Mouse (Mus musculus) embryonic facial prominence, embryonic 12.5 days (tissue): ENCODE results near the gene Tsc22d4. TPM values are rescaled to one million over a fixed set of nuclear protein-coding genes. Genes with fewer than 3 reads are reported as not detected.
"Not testable (repeated sequence)": the region's sequence is repeated elsewhere in the genome, so short reads cannot be mapped to it uniquely, and the experiment has no call there.

ENCODE experiments used
- ATAC-seq: fragments of 200-750 bp; cut with Nextera tagmentation; 2 replicates; pipeline ENCODE4 v1.8.0; 2017; ENCODE audit not compliant: insufficient number of reproducible peaks, insufficient read depth, low FRiP score, low TSS enrichment
- H3K27ac ChIP-seq: fragments of 300-500 bp; sonication (generic); 2 replicates; pipeline ENCODE4 v1.5.1; 2016; ENCODE audit warnings: mild to moderate bottlenecking
- H3K27me3 ChIP-seq: fragments of 300-500 bp; sonication (generic); 2 replicates; pipeline ENCODE4 v1.6.1; 2016; ENCODE audit warnings: mild to moderate bottlenecking, moderate library complexity
- H3K36me3 ChIP-seq: fragments of 300-500 bp; sonication (generic); 2 replicates; pipeline ENCODE4 v1.6.1; 2016; ENCODE audit warnings: mild to moderate bottlenecking
- H3K4me1 ChIP-seq: fragments of 300-500 bp; sonication (generic); 2 replicates; pipeline ENCODE4 v1.6.1; 2016
- H3K4me2 ChIP-seq: fragments of 300-500 bp; sonication (generic); replicated peaks from 2 replicates; pipeline ENCODE4 v1.6.1; 2016; ENCODE audit warnings: mild to moderate bottlenecking, moderate library complexity
- H3K4me3 ChIP-seq: fragments of 300-500 bp; sonication (generic); 2 replicates; pipeline ENCODE4 v1.5.1; 2016; ENCODE audit warnings: mild to moderate bottlenecking
- H3K9ac ChIP-seq: fragments of 300-500 bp; sonication (generic); 2 replicates; pipeline ENCODE4 v1.6.1; 2016; ENCODE audit warnings: mild to moderate bottlenecking, moderate library complexity
- H3K9me3 ChIP-seq: fragments of 300-500 bp; sonication (generic); 2 replicates; pipeline ENCODE4 v1.6.1; 2016; ENCODE audit warnings: mild to moderate bottlenecking, moderate library complexity
- WGBS: fragments of 180-500 bp; shearing (Covaris S2); methylation state at CpG from one replicate; pipeline ENCODE4 v1.1.7; 2016; 5-methylcytosine and 5-hydroxymethylcytosine counted together
- polyA plus RNA-seq: library from polyadenylated mRNA; unstranded; fragments of >200 nt; fragmentation: Nextera tagmentation; extraction: Ambion mirVana; gene quantifications from 2 replicates; pipeline ENCODE4 v1.2.1, GENCODE M21; 2016

The Tsc22d4 gene
- 129 and 133 TPM in 2 replicates for polyA plus RNA-seq

- no peaks in the 10 kb centered on the region for H3K27me3 ChIP-seq
- peaks cover 26% of the 10 kb centered on the region for H3K4me1 ChIP-seq
- peak within 1 kb of the TSS; percentile 95 for H3K27ac ChIP-seq
- 4% methylated on average over 28 of the region's 28 CpGs for WGBS
- peaks cover 4% of the 10 kb centered on the region; the same call in 1 of the 2 replicates for H3K36me3 ChIP-seq
- ATAC-seq = peak; percentile 88
- H3K9me3 ChIP-seq = no peaks in the 10 kb centered on the region
- H3K4me2 ChIP-seq = peak within 1 kb of the TSS; percentile 100
- H3K9ac ChIP-seq = peak within 1 kb of the TSS; percentile 78
- peak within 1 kb of the TSS; percentile 85 for H3K4me3 ChIP-seq
These were observed at the start of gene Tsc22d4 for GRCm38 (mm10) chr5:137745214-137746171. Gene Tsc22d4, plus strand, starts transcription at chr5:137745730.

- WGBS = 85% methylated on average over 4 of the region's 4 CpGs
- Histone ChIP-seq H3K27ac (no peak overlapping the region), H3K9ac (no peak overlapping the region), H3K27me3 (no peaks in the 10 kb centered on the region), H3K4me2 (no peak overlapping the region), H3K36me3 (no peaks in the 10 kb centered on the region), H3K4me1 (no peaks in the 10 kb centered on the region), H3K9me3 (no peaks in the 10 kb centered on the region), H3K4me3 (no peak overlapping the region)
- ATAC-seq = no peak
These were observed 49.6 kb upstream of the Tsc22d4 start for GRCm38 (mm10) chr5:137695930-137696329.

GRCm38 (mm10) chr5:137699080-137699479 is 46.5 kb upstream of the Tsc22d4 start:
- Histone ChIP-seq H3K9me3 (0 out of 2 replicates have a peak, but pooled peaks cover 2% of the 10 kb centered on the region), H3K27me3 (no peaks in the 10 kb centered on the region), H3K9ac (no peak overlapping the region), H3K4me1 (no peaks in the 10 kb centered on the region), H3K27ac (no peak overlapping the region), H3K4me2 (no peak overlapping the region), H3K36me3 (no peaks in the 10 kb centered on the region), H3K4me3 (no peak overlapping the region)
- WGBS = 75% methylated on average over 3 of the region's 3 CpGs
- ATAC-seq = no peak

GRCm38 (mm10) chr5:137699850-137700249 is 45.7 kb upstream of the Tsc22d4 start:
- Histone ChIP-seq H3K9me3 (0 out of 2 replicates have a peak, but pooled peaks cover 2% of the 10 kb centered on the region), H3K36me3 (no peaks in the 10 kb centered on the region), H3K4me1 (no peaks in the 10 kb centered on the region), H3K4me2 (no peak overlapping the region), H3K4me3 (no peak overlapping the region), H3K9ac (no peak overlapping the region), H3K27ac (no peak overlapping the region), H3K27me3 (no peaks in the 10 kb centered on the region)
- WGBS = 72% methylated on average over 2 of the region's 2 CpGs
- ATAC-seq = no peak

- ATAC-seq = no peak
- Histone ChIP-seq H3K9me3 (0 out of 2 replicates have a peak, but pooled peaks cover 2% of the 10 kb centered on the region), H3K4me3 (no peak overlapping the region), H3K27me3 (no peaks in the 10 kb centered on the region), H3K9ac (no peak overlapping the region), H3K4me1 (no peaks in the 10 kb centered on the region), H3K4me2 (no peak overlapping the region), H3K36me3 (no peaks in the 10 kb centered on the region), H3K27ac (no peak overlapping the region)
- 57% methylated on average over 6 of the region's 6 CpGs for WGBS
These were observed 40.3 kb upstream of the Tsc22d4 start for GRCm38 (mm10) chr5:137705242-137705641.

- Histone ChIP-seq H3K27ac (no peak overlapping the region), H3K4me3 (no peak overlapping the region), H3K9me3 (0 out of 2 replicates have a peak, but pooled peaks cover 2% of the 10 kb centered on the region), H3K4me2 (no peak overlapping the region; the same call in 1 of the 2 replicates), H3K9ac (no peak overlapping the region), H3K36me3 (no peaks in the 10 kb centered on the region), H3K27me3 (no peaks in the 10 kb centered on the region), H3K4me1 (no peaks in the 10 kb centered on the region)
- WGBS = 71% methylated on average over 12 of the region's 12 CpGs
- 0 out of 2 replicates have a peak, but pooled peaks have one; percentile 22 for ATAC-seq
These were observed 38.5 kb upstream of the Tsc22d4 start for GRCm38 (mm10) chr5:137706913-137707633.

- Histone ChIP-seq H3K27ac (no peak overlapping the region), H3K9ac (no peak overlapping the region), H3K36me3 (no peaks in the 10 kb centered on the region), H3K27me3 (no peaks in the 10 kb centered on the region), H3K4me3 (no peak overlapping the region), H3K4me2 (no peak overlapping the region), H3K4me1 (no peaks in the 10 kb centered on the region), H3K9me3 (no peaks in the 10 kb centered on the region)
- 80% methylated on average over 5 of the region's 5 CpGs for WGBS
- no peak for ATAC-seq
These were observed 32.1 kb upstream of the Tsc22d4 start for GRCm38 (mm10) chr5:137713454-137713853.

GRCm38 (mm10) chr5:137715685-137716084 is 29.8 kb upstream of the Tsc22d4 start:
- 59% methylated on average over 8 of the region's 8 CpGs for WGBS
- H3K4me3 ChIP-seq = no peak overlapping the region
- H3K36me3 ChIP-seq = no peaks in the 10 kb centered on the region
- H3K27me3 ChIP-seq = no peaks in the 10 kb centered on the region
- no peaks in the 10 kb centered on the region for H3K9me3 ChIP-seq
- no peaks in the 10 kb centered on the region for H3K4me1 ChIP-seq
- ATAC-seq = no peak
- H3K9ac ChIP-seq = no peak overlapping the region
- H3K27ac ChIP-seq = no peak overlapping the region
- no peak overlapping the region for H3K4me2 ChIP-seq

- Histone ChIP-seq H3K27me3 (no peaks in the 10 kb centered on the region), H3K36me3 (no peaks in the 10 kb centered on the region), H3K9me3 (no peaks in the 10 kb centered on the region), H3K4me1 (no peaks in the 10 kb centered on the region), H3K4me3 (no peak overlapping the region), H3K4me2 (no peak overlapping the region), H3K9ac (no peak overlapping the region), H3K27ac (no peak overlapping the region)
- no peak for ATAC-seq
- 63% methylated on average over 8 of the region's 8 CpGs for WGBS
These were observed 27.3 kb upstream of the Tsc22d4 start for GRCm38 (mm10) chr5:137718020-137718790.

- no peaks in the 10 kb centered on the region for H3K4me1 ChIP-seq
- H3K4me3 ChIP-seq = no peak overlapping the region
- H3K4me2 ChIP-seq = no peak overlapping the region
- no peak for ATAC-seq
- no peak overlapping the region for H3K27ac ChIP-seq
- no peaks in the 10 kb centered on the region for H3K36me3 ChIP-seq
- no peaks in the 10 kb centered on the region for H3K27me3 ChIP-seq
- no peak overlapping the region for H3K9ac ChIP-seq
- 83% methylated on average over 6 of the region's 6 CpGs for WGBS
- H3K9me3 ChIP-seq = no peaks in the 10 kb centered on the region
These were observed 26.4 kb upstream of the Tsc22d4 start for GRCm38 (mm10) chr5:137719088-137719487.

GRCm38 (mm10) chr5:137720558-137721164 is 24.9 kb upstream of the Tsc22d4 start:
- not testable (repeated sequence) for H3K9me3 ChIP-seq, H3K27ac ChIP-seq, H3K4me1 ChIP-seq, ATAC-seq, H3K36me3 ChIP-seq, H3K9ac ChIP-seq, H3K4me3 ChIP-seq, H3K27me3 ChIP-seq
- 16% methylated on average over 11 of the region's 16 CpGs for WGBS
- H3K4me2 ChIP-seq = peak overlapping the region; percentile 37
